Comparison of ENCODE assay signal across 10 mouse cellular contexts in the genomic region with DNA sequence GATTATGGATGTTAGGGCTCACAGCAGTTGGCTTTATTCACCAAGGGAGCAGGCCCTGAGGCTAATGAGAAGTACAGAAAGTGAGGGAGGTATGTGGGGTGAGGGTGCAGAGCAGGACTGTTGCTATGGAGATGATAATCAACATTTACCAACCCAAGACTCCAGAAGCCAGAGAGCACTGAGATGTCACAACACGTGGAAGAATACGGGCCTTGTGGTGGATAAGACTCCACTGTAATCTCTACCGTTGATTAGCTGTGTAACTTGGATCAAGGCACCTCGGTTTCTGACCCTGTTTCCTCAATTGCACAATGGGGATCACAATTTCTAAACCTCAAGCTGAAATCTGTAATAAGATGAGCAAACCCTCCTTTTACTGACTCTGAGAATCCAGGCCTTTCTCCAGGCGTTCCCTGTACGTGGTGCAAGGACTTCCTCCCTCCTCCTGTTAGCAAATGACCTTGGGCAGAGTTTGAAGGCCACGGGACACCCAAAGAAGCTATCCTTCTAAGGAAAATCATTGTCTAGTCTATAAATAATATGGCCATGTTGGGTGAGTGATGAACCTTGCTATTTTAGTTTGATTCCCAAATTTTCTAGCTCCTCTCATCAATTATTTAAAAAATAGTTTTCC.
DNase-seq lines count a peak whose midpoint lies in the region; ATAC-seq lines count a peak whose summit lies in the region.
"Had no signal": no experiment of that assay in that cellular context is flagged by ENCODE, and none has a peak within 500 bp of the region (broad histone marks: within the 10 kb centered on the region; RNA-seq: fewer than 3 reads in every experiment).

No protein-coding gene starts in this region.

- 34% methylated on average over 7 of the region's 7 CpGs for WGBS in heart, embryonic 11.5 days (ENCODE audit: insufficient replicate concordance)

- no peaks in the 10 kb centered on the region for H3K36me3 ChIP-seq in heart, embryonic 11.5 days (ENCODE audit: control insufficient read depth, insufficient read depth, low read length)
- H3K36me3 ChIP-seq: midbrain, embryonic 12.5 days had no signal

- H3K4me2 ChIP-seq in heart, embryonic 11.5 days, result no peak overlapping the region
- H3K4me2 ChIP-seq: midbrain, embryonic 12.5 days had no signal

- H3K27ac ChIP-seq in heart, embryonic 11.5 days (ENCODE audit: low read depth, low read length), result no peak overlapping the region
- H3K27ac ChIP-seq: midbrain, embryonic 12.5 days had no signal

- H3K4me3 ChIP-seq in heart, embryonic 11.5 days (ENCODE audit: low read depth, low read length), result no peak overlapping the region
- H3K4me3 ChIP-seq: erythroblast, embryonic 14.5 days; midbrain, embryonic 12.5 days had no signal

- H3K4me1 ChIP-seq in heart, embryonic 11.5 days (ENCODE audit: control insufficient read depth, insufficient read depth, low read length), result peaks cover 13% of the 10 kb centered on the region

- no peaks in the 10 kb centered on the region for H3K9me3 ChIP-seq in heart, embryonic 11.5 days (replicated peaks; ENCODE audit: control insufficient read depth, low read length)
- H3K9me3 ChIP-seq: midbrain, embryonic 12.5 days had no signal

- DNase-seq in heart, adult 9 months (ENCODE audit: low spot score in 2 of 2), result peak; percentile 65 to 70
- DNase-seq in ES-CJ7 (ENCODE audit: low read depth, low spot score) (peak; percentile 25), R1 (ENCODE audit: low read depth, low spot score) (peak; percentile 51)
- DNase-seq in lung, postnatal 36 days, result peak; percentile 65
- DNase-seq in layer of hippocampus, adult 18-20 months (ENCODE audit: low spot score in 2 of 2), result no peak
- no peak for DNase-seq in right cerebral cortex, postnatal 10 days (ENCODE audit: low spot score in 2 of 2)
- DNase-seq: kidney, adult 18-20 months had no signal

- H3K27me3 ChIP-seq in heart, embryonic 11.5 days (ENCODE audit: control insufficient read depth, insufficient read depth, low read length), result peaks cover 12% of the 10 kb centered on the region

- H3K9ac ChIP-seq in heart, embryonic 11.5 days (ENCODE audit: low read depth, low read length), result no peak overlapping the region
- H3K9ac ChIP-seq: midbrain, embryonic 12.5 days had no signal

- ATAC-seq in heart, embryonic 11.5 days (replicated peaks; ENCODE audit: insufficient number of reproducible peaks, low FRiP score, low TSS enrichment), result no peak

Comparison
In these comparisons a context has a peak if more than half of its experiments do, and no peak if none do; other contexts are left out.
1. DNase-seq: peak in heart, adult 9 months (2 of 2), ES-CJ7 (single experiment), R1 (single experiment) and lung, postnatal 36 days (single experiment); none in layer of hippocampus, adult 18-20 months (0 of 2) and right cerebral cortex, postnatal 10 days (0 of 2).